Mouse (Mus musculus): ENCODE results near the gene Gm3149. TPM values are rescaled to one million over a fixed set of nuclear protein-coding genes. Genes with fewer than 3 reads are reported as not detected.
"Not testable (repeated sequence)": the region's sequence is repeated elsewhere in the genome, so short reads cannot be mapped to it uniquely, and the experiment has no call there.

Gm3149 gene
- not detected in 2 replicates for polyA plus RNA-seq (2015; fragmentation: Nextera tagmentation; extraction: Ambion mirVana)

DNA sequence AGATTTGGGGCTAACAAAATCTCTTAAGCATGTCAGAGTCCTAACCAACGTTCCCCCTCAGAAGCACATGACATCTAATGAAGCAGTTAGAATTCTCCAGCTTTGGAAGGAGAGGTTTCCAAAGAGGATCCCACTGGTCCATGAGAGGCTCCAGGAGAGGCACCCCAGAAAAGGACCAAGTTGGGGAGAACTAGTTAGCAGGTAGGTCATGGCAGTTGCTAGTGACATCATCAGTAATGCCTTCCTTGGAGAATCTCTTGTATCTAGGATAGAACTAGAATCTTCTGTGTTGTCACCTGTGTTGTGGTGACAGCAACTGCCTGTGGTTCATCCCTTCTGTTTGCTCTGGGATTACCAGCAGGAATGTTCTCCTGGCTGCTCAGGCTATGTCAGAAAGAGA, at the start of gene Gm3149:
TSS of gene Gm3149 (plus strand) at position 301 of the 400 bp plus-strand sequence.
- H3K4me2 ChIP-seq (replicated peaks); H3K27me3 ChIP-seq; H3K36me3 ChIP-seq; H3K4me3 ChIP-seq (replicated peaks); H3K27ac ChIP-seq (replicated peaks); H3K9me3 ChIP-seq (replicated peaks); ATAC-seq (ENCODE audit: insufficient number of reproducible peaks, low FRiP score, low TSS enrichment, low read depth); H3K9ac ChIP-seq; H3K4me1 ChIP-seq: not testable (repeated sequence)
- WGBS, result no CpG with 5 or more reads among the region's 1 CpGs

DNA sequence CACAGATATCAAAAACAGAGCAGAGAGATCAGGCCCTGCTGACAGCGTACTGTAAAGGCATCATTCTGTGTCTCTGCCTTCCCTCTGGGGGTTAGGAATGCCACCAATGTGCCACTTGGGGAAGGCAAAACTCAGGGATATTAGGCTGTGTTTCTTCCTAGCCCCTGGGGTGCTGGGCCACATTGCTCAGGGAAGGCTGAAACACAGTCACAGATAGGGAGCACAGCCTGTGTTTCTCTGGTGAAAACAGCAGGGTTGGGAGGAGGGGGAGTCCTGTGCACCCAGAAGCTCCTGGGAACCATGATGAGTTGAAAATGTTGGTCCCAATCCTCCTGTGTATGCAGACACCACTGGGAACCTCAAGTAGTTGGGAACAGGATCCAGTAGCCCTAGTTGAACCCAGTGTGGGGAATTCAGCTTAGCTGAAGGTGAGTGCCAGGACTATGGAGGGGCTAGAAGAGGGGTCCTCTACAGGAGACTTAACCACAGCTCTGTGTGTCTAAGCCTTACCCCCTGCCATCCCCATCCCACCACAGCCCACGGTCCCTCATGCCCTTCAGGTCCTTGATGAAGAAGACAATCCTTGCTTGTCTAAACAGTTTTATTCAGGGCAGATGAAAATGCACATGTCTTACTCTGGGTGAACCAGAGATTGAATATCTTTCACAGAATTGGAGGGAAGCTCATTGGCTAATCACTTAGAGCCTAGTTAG, 47.7 kb upstream of the Gm3149 start:
- 80% methylated on average over 2 of the region's 2 CpGs for whole genome bisulfite sequencing
- H3K27me3 ChIP-seq; H3K4me3 ChIP-seq (replicated peaks); H3K9ac ChIP-seq; H3K4me2 ChIP-seq (replicated peaks); H3K4me1 ChIP-seq; H3K36me3 ChIP-seq; ATAC-seq (ENCODE audit: insufficient number of reproducible peaks, low FRiP score, low TSS enrichment, low read depth); H3K27ac ChIP-seq (replicated peaks); H3K9me3 ChIP-seq (replicated peaks): not testable (repeated sequence)

DNA sequence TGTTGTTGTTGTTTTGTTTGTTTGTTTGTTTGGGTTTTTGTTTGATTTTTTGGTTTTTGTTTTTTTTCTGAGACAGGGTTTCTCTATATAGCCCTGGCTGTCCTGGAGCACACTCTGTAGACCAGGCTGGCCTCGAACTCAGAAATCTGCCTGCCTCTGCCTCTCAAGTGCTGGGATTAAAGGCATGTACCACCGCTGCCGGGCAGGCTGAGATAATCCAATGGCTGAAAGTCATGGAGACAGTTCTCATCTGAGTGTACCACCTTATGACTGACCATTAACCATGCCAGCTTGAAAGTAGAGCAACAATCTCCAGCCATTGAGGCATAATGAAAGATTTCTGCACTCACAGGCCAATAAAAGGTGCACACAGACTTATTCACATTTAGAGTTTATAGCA, 37.3 kb upstream of the Gm3149 start:
- 95% methylated on average over 2 of the region's 3 CpGs for WGBS
- not testable (repeated sequence) for H3K9ac ChIP-seq; H3K4me2 ChIP-seq (replicated peaks); H3K27me3 ChIP-seq; H3K36me3 ChIP-seq; H3K9me3 ChIP-seq (replicated peaks); H3K27ac ChIP-seq (replicated peaks); H3K4me1 ChIP-seq; H3K4me3 ChIP-seq (replicated peaks); ATAC-seq (ENCODE audit: insufficient number of reproducible peaks, low FRiP score, low TSS enrichment, low read depth)

DNA sequence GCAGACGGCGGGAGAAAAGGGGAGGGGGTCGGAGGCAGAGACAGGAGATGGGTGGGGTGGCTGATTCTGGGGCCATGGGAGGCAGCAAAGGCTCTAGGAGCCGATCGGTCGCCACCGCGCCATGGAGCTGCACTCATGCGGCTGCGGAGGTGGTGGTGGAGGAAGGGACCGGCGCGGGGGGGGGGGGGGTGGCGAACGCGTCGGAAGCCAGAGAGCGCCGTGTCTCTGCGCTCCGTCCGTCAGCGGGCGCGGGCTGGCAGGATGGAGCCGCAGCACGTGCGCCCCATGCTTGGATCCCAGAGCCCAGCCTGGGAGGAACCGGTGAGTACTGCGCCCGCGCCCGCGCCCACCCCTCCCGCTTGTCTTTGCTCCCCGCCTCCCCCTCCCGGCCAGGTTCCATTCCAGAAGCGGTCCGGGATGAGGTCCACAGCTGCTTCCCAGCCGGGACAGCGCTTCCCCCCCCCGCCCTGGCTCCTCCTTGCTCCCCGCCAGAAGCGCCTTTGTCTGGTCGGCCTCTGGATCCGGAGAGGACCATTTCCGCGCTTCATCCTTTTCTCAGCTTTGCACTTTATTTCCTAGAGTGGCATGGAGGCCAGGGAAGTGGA, 17.5 kb downstream of the Gm3149 start, which contains the start of gene 2610042L04Rik:
TSS of gene 2610042L04Rik (plus strand) at position 288 of the 605 bp plus-strand sequence.
- H3K4me1 ChIP-seq; H3K9me3 ChIP-seq (replicated peaks); H3K27ac ChIP-seq (replicated peaks); H3K27me3 ChIP-seq; H3K36me3 ChIP-seq; ATAC-seq (ENCODE audit: insufficient number of reproducible peaks, low FRiP score, low TSS enrichment, low read depth); H3K9ac ChIP-seq: not testable (repeated sequence)
- Histone ChIP-seq H3K4me3 (replicated peaks) (peak within 1 kb of the TSS; percentile 37), H3K4me2 (replicated peaks) (peak within 1 kb of the TSS; percentile 72)
- under 1% methylated on average over 22 of the region's 48 CpGs for WGBS

DNA sequence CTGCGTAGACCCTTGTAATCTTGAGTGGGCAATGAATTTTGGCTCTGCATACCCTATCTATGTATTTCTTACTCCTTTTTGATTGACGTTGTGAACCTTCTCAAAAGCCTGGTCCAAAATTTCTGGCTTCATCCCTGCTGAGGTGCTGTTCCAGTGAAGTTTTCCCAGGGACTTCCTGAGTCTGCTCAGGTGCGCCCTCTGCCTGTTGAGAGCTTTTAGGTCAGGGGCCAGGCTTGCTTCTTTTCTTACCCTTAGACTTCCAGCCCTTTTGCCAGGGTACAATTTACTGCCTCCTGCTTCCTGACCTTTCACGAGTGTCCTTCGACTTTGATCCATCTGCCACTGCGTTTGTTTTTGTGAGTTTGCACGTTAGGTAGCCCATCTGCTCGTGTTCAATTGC, 18.4 kb downstream of the Gm3149 start:
- H3K4me1 ChIP-seq; ATAC-seq (ENCODE audit: insufficient number of reproducible peaks, low FRiP score, low TSS enrichment, low read depth): not testable (repeated sequence)

DNA sequence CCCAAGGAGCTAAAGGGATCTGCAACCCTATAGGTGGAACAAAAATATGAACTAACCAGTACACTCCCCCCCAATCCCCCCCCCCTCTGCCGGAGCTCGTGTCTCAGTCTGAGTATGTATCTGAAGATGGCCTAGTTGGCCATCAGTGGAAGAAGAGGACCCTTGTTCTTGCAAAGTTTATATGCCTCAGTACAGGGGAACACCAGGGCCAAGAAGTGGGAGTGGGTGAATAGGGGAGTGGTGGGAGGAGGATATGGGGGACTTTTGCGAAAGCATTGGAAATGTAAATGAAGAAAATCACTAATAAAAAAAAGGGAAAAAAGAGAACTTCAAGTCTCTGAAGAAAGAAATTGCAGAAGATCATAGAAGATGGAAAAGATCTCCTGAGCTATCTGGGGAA, 51.9 kb downstream of the Gm3149 start:
- not testable (repeated sequence) for H3K36me3 ChIP-seq; H3K27ac ChIP-seq (replicated peaks); H3K4me3 ChIP-seq (replicated peaks); H3K9me3 ChIP-seq (replicated peaks); H3K9ac ChIP-seq; H3K4me1 ChIP-seq; ATAC-seq (ENCODE audit: insufficient number of reproducible peaks, low FRiP score, low TSS enrichment, low read depth); H3K27me3 ChIP-seq; H3K4me2 ChIP-seq (replicated peaks)
- 89% methylated on average over 3 of the region's 3 CpGs for WGBS

More for the DNA sequence above, 18.4 kb downstream of the Gm3149 start:
- not testable (repeated sequence) for H3K4me2 ChIP-seq (replicated peaks); H3K27me3 ChIP-seq; H3K9me3 ChIP-seq (replicated peaks); H3K9ac ChIP-seq; H3K36me3 ChIP-seq; H3K27ac ChIP-seq (replicated peaks); H3K4me3 ChIP-seq (replicated peaks)
- 13% methylated on average over 8 of the region's 8 CpGs for WGBS

DNA sequence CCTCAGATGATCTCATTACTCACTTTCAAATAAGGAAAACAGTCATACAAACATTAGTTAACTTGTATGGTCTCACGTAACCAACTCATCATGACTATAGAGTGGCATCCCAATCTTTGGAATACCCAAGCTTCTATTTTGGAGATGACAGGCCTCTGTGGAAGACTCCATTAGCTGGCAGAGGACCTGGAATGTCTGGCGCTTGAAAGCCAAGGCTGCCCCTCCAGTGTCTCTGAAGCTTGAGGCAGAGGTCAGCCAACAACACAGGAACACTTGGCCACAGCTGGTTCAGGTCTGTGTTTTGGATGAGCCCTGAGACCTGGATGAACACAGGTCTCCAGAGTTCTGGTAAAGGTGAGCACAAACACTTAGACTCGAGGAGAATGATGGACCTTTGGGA, 52.6 kb downstream of the Gm3149 start:
- H3K36me3 ChIP-seq; H3K4me1 ChIP-seq; H3K4me2 ChIP-seq (replicated peaks); ATAC-seq (ENCODE audit: insufficient number of reproducible peaks, low FRiP score, low TSS enrichment, low read depth); H3K27ac ChIP-seq (replicated peaks); H3K9ac ChIP-seq; H3K9me3 ChIP-seq (replicated peaks); H3K27me3 ChIP-seq; H3K4me3 ChIP-seq (replicated peaks): not testable (repeated sequence)
- 78% methylated on average over 3 of the region's 3 CpGs for WGBS

Other genes with a start within 250 kb of the Gm3149 start
- gene Gm3115, start 233.2 kb upstream of the Gm3149 start, polyA plus RNA-seq (2015; fragmentation: Nextera tagmentation; extraction: Ambion mirVana), result not detected in 2 replicates
- 0.71 and 0.72 TPM in 2 replicates for gene Gm8108, start 206.8 kb upstream of the Gm3149 start, polyA plus RNA-seq (2015; fragmentation: Nextera tagmentation; extraction: Ambion mirVana)
- gene Gm3127, start 152.3 kb upstream of the Gm3149 start, polyA plus RNA-seq (2015; fragmentation: Nextera tagmentation; extraction: Ambion mirVana), result not detected in 2 replicates
- 0.18 TPM in 1 of 2 replicates, not detected in the other for gene Gm2974, start 134.7 kb upstream of the Gm3149 start, polyA plus RNA-seq (2015; fragmentation: Nextera tagmentation; extraction: Ambion mirVana)
- gene Gm3138, start 67.7 kb upstream of the Gm3149 start, polyA plus RNA-seq (2015; fragmentation: Nextera tagmentation; extraction: Ambion mirVana), result not detected in 2 replicates
- gene 2610042L04Rik, start 17.5 kb downstream of the Gm3149 start, polyA plus RNA-seq (2015; fragmentation: Nextera tagmentation; extraction: Ambion mirVana), result 0.13 TPM in 1 of 2 replicates, not detected in the other
- not detected in 2 replicates for gene Gm3159, start 80.2 kb downstream of the Gm3149 start, polyA plus RNA-seq (2015; fragmentation: Nextera tagmentation; extraction: Ambion mirVana)
- 0.08 and 0.27 TPM in 2 replicates for gene Gm3164, start 98.2 kb downstream of the Gm3149 start, polyA plus RNA-seq (2015; fragmentation: Nextera tagmentation; extraction: Ambion mirVana)
- gene Gm3173, start 113.7 kb downstream of the Gm3149 start, polyA plus RNA-seq (2015; fragmentation: Nextera tagmentation; extraction: Ambion mirVana), result not detected in 2 replicates
- gene Gm3182, start 164.5 kb downstream of the Gm3149 start, polyA plus RNA-seq (2015; fragmentation: Nextera tagmentation; extraction: Ambion mirVana), result not detected in 2 replicates
- gene Gm3047, start 238.1 kb downstream of the Gm3149 start, polyA plus RNA-seq (2015; fragmentation: Nextera tagmentation; extraction: Ambion mirVana), result not detected in 2 replicates